Mouse (Mus musculus) embryonic facial prominence, embryonic 12.5 days (tissue): Measurements from ENCODE around the gene Gne. TPM values are rescaled to one million over a fixed set of nuclear protein-coding genes. Genes with fewer than 3 reads are reported as not detected.
A peak's percentile ranks its signal among the peaks of the same experiment; 100 is the strongest.

Experiments used
- ATAC-seq: fragments of 200-750 bp; cut with Nextera tagmentation; 2 replicates; pipeline ENCODE4 v1.8.0; 2017; ENCODE audit not compliant: insufficient number of reproducible peaks, insufficient read depth, low FRiP score, low TSS enrichment
- H3K27ac ChIP-seq: fragments of 300-500 bp; sonication (generic); 2 replicates; pipeline ENCODE4 v1.5.1; 2016; ENCODE audit warnings: mild to moderate bottlenecking
- H3K27me3 ChIP-seq: fragments of 300-500 bp; sonication (generic); 2 replicates; pipeline ENCODE4 v1.6.1; 2016; ENCODE audit warnings: mild to moderate bottlenecking, moderate library complexity
- H3K36me3 ChIP-seq: fragments of 300-500 bp; sonication (generic); 2 replicates; pipeline ENCODE4 v1.6.1; 2016; ENCODE audit warnings: mild to moderate bottlenecking
- H3K4me1 ChIP-seq: fragments of 300-500 bp; sonication (generic); 2 replicates; pipeline ENCODE4 v1.6.1; 2016
- H3K4me2 ChIP-seq: fragments of 300-500 bp; sonication (generic); replicated peaks from 2 replicates; pipeline ENCODE4 v1.6.1; 2016; ENCODE audit warnings: mild to moderate bottlenecking, moderate library complexity
- H3K4me3 ChIP-seq: fragments of 300-500 bp; sonication (generic); 2 replicates; pipeline ENCODE4 v1.5.1; 2016; ENCODE audit warnings: mild to moderate bottlenecking
- H3K9ac ChIP-seq: fragments of 300-500 bp; sonication (generic); 2 replicates; pipeline ENCODE4 v1.6.1; 2016; ENCODE audit warnings: mild to moderate bottlenecking, moderate library complexity
- H3K9me3 ChIP-seq: fragments of 300-500 bp; sonication (generic); 2 replicates; pipeline ENCODE4 v1.6.1; 2016; ENCODE audit warnings: mild to moderate bottlenecking, moderate library complexity
- WGBS: fragments of 180-500 bp; shearing (Covaris S2); methylation state at CpG from one replicate; pipeline ENCODE4 v1.1.7; 2016; 5-methylcytosine and 5-hydroxymethylcytosine counted together
- polyA plus RNA-seq: library from polyadenylated mRNA; unstranded; fragments of >200 nt; fragmentation: Nextera tagmentation; extraction: Ambion mirVana; gene quantifications from 2 replicates; pipeline ENCODE4 v1.2.1, GENCODE M21; 2016

Gne gene
- polyA plus RNA-seq, 1 experiment from 2014 or later = 23.8 TPM

GRCm38 (mm10) chr4:44103620-44104019, 19.6 kb upstream of the Gne start:
- Histone ChIP-seq H3K9me3 (no peaks in the 10 kb centered on the region), H3K4me1 (peaks cover 29% of the 10 kb centered on the region), H3K27ac (0 out of 2 replicates have a peak overlapping the region, but pooled peaks have one; percentile 41)

GRCm38 (mm10) chr4:44097576-44098335, 13.8 kb upstream of the Gne start:
- WGBS = 35% methylated on average over 11 of the region's 11 CpGs
- Histone ChIP-seq H3K4me1 (peaks cover 5% of the 10 kb centered on the region; the same call in 1 of the 2 replicates), H3K4me3 (no peak overlapping the region), H3K4me2 (no peak overlapping the region), H3K9ac (no peak overlapping the region), H3K36me3 (no peaks in the 10 kb centered on the region), H3K9me3 (no peaks in the 10 kb centered on the region), H3K27me3 (no peaks in the 10 kb centered on the region), H3K27ac (no peak overlapping the region)
- ATAC-seq = no peak

More at GRCm38 (mm10) chr4:44103620-44104019, 19.6 kb upstream of the Gne start:
- Histone ChIP-seq H3K36me3 (no peaks in the 10 kb centered on the region), H3K9ac (no peak overlapping the region), H3K27me3 (no peaks in the 10 kb centered on the region), H3K4me2 (no peak overlapping the region), H3K4me3 (no peak overlapping the region)
- ATAC-seq = no peak
- WGBS = 83% methylated on average over 8 of the region's 8 CpGs

GRCm38 (mm10) chr4:44094475-44094874, 10.5 kb upstream of the Gne start:
- no peaks in the 10 kb centered on the region for H3K36me3 ChIP-seq
- ATAC-seq = no peak
- no peak overlapping the region for H3K4me3 ChIP-seq
- 74% methylated on average over 4 of the region's 4 CpGs for WGBS
- H3K27me3 ChIP-seq = no peaks in the 10 kb centered on the region
- no peak overlapping the region for H3K4me2 ChIP-seq
- no peak overlapping the region for H3K27ac ChIP-seq
- no peak overlapping the region for H3K9ac ChIP-seq
- H3K4me1 ChIP-seq = peaks cover 5% of the 10 kb centered on the region; the same call in 1 of the 2 replicates
- no peaks in the 10 kb centered on the region for H3K9me3 ChIP-seq

- WGBS = 71% methylated on average over 9 of the region's 11 CpGs
- H3K9ac ChIP-seq = no peak overlapping the region
- H3K36me3 ChIP-seq = no peaks in the 10 kb centered on the region
- H3K4me2 ChIP-seq = no peak overlapping the region
- ATAC-seq = no peak
- H3K27me3 ChIP-seq = no peaks in the 10 kb centered on the region
- H3K4me3 ChIP-seq = no peak overlapping the region
- H3K9me3 ChIP-seq = no peaks in the 10 kb centered on the region
- no peak overlapping the region for H3K27ac ChIP-seq
- H3K4me1 ChIP-seq = no peaks in the 10 kb centered on the region
These were observed 8.4 kb upstream of the Gne start for GRCm38 (mm10) chr4:44092359-44092758.

GRCm38 (mm10) chr4:44085566-44085965, 1.6 kb upstream of the Gne start:
- Histone ChIP-seq H3K4me3 (no peak overlapping the region), H3K27me3 (no peaks in the 10 kb centered on the region), H3K9ac (no peak overlapping the region), H3K27ac (no peak overlapping the region), H3K4me1 (peaks cover 8% of the 10 kb centered on the region), H3K9me3 (no peaks in the 10 kb centered on the region), H3K4me2 (no peak overlapping the region), H3K36me3 (no peaks in the 10 kb centered on the region)
- no peak for ATAC-seq
- WGBS = 88% methylated on average over 3 of the region's 3 CpGs

GRCm38 (mm10) chr4:44084602-44085325, 787 bp upstream of the Gne start:
- Histone ChIP-seq H3K27me3 (no peaks in the 10 kb centered on the region), H3K27ac (no peak overlapping the region), H3K4me2 (no peak overlapping the region), H3K4me1 (peaks cover 8% of the 10 kb centered on the region), H3K9me3 (no peaks in the 10 kb centered on the region), H3K4me3 (no peak overlapping the region), H3K36me3 (no peaks in the 10 kb centered on the region), H3K9ac (no peak overlapping the region)
- ATAC-seq = no peak
- 80% methylated on average over 13 of the region's 13 CpGs for WGBS

GRCm38 (mm10) chr4:44078358-44078933, 5.5 kb downstream of the Gne start:
- no peaks in the 10 kb centered on the region for H3K36me3 ChIP-seq
- H3K4me1 ChIP-seq = no peaks in the 10 kb centered on the region
- ATAC-seq = no peak
- no peak overlapping the region for H3K4me2 ChIP-seq
- H3K27ac ChIP-seq = no peak overlapping the region
- WGBS = 89% methylated on average over 7 of the region's 7 CpGs
- no peak overlapping the region for H3K9ac ChIP-seq
- no peaks in the 10 kb centered on the region for H3K9me3 ChIP-seq
- H3K27me3 ChIP-seq = no peaks in the 10 kb centered on the region
- H3K4me3 ChIP-seq = no peak overlapping the region

GRCm38 (mm10) chr4:44074422-44074821, 9.6 kb downstream of the Gne start:
- Histone ChIP-seq H3K9ac (no peak overlapping the region), H3K27me3 (no peaks in the 10 kb centered on the region), H3K36me3 (no peaks in the 10 kb centered on the region), H3K4me2 (no peak overlapping the region), H3K4me1 (peaks cover 7% of the 10 kb centered on the region), H3K27ac (no peak overlapping the region), H3K9me3 (no peaks in the 10 kb centered on the region), H3K4me3 (no peak overlapping the region)
- 71% methylated on average over 4 of the region's 4 CpGs for WGBS
- no peak for ATAC-seq

- H3K36me3 ChIP-seq = no peaks in the 10 kb centered on the region
- H3K9me3 ChIP-seq = no peaks in the 10 kb centered on the region
- no peak overlapping the region for H3K9ac ChIP-seq
- WGBS = 78% methylated on average over 3 of the region's 3 CpGs
- ATAC-seq = no peak
- H3K27ac ChIP-seq = no peak overlapping the region
- H3K4me3 ChIP-seq = no peak overlapping the region
- no peaks in the 10 kb centered on the region for H3K27me3 ChIP-seq
- H3K4me1 ChIP-seq = peaks cover 8% of the 10 kb centered on the region
- no peak overlapping the region for H3K4me2 ChIP-seq
These were observed 10.2 kb downstream of the Gne start for GRCm38 (mm10) chr4:44073799-44074198.

GRCm38 (mm10) chr4:44072873-44073441, 11.0 kb downstream of the Gne start:
- H3K36me3 ChIP-seq = no peaks in the 10 kb centered on the region
- peak overlapping the region; percentile 80 for H3K4me2 ChIP-seq
- no peaks in the 10 kb centered on the region for H3K9me3 ChIP-seq
- peaks cover 9% of the 10 kb centered on the region for H3K4me1 ChIP-seq
- 10% methylated on average over 9 of the region's 9 CpGs for WGBS
- peak overlapping the region; percentile 88 for H3K9ac ChIP-seq
- no peaks in the 10 kb centered on the region for H3K27me3 ChIP-seq
- no peak for ATAC-seq
- no peak overlapping the region for H3K27ac ChIP-seq
- H3K4me3 ChIP-seq = peak overlapping the region; percentile 87

- Histone ChIP-seq H3K9me3 (no peaks in the 10 kb centered on the region), H3K4me1 (peaks cover 9% of the 10 kb centered on the region), H3K27me3 (no peaks in the 10 kb centered on the region), H3K36me3 (no peaks in the 10 kb centered on the region), H3K4me2 (peak overlapping the region; percentile 80), H3K9ac (peak overlapping the region; percentile 88), H3K27ac (peak overlapping the region; percentile 69; the same call in 1 of the 2 replicates), H3K4me3 (peak overlapping the region; percentile 87)
- peak; percentile 96 for ATAC-seq
- under 1% methylated on average over 69 of the region's 70 CpGs for WGBS
These were observed 11.7 kb downstream of the Gne start for GRCm38 (mm10) chr4:44072146-44072872.
